In the genomic region with DNA sequence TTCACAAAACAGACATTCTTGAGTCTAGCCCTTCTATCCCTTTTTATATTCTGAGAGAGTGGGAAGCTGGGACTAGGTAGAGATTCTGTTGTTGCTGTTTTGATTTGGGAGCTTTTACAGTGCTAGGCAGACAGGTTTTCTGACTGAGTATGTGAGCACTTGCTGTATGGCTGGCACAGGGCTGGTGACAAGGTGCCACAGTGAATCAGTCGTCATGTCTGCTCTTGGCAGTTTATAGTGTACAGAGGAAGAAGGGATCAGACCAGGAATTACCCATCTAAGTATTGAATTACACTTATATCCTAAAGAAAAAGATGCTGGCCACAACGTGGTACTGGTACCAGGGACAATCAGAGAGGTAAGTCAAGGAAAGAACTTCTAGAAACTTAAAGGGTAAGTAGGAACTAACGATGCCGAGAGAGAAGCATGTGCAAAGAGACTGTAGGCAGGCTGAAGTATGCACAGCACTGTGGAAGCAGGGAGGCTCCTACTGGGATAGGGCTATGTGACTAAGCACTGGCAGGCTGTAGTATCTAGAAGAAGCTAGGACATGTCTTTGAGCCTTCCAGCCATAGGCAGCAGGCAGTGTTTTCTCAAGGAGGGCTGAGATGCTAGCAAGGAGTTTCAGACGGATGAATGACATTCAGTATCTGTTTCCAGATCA, we compare ENCODE assay signal across 19 mouse cellular contexts.
DNase-seq lines count a peak whose midpoint lies in the region; TF ChIP-seq lines count a peak whose summit lies in the region.
"Had no signal": no experiment of that assay in that cellular context is flagged by ENCODE, and none has a peak within 500 bp of the region (broad histone marks: within the 10 kb centered on the region; RNA-seq: fewer than 3 reads in every experiment).

No protein-coding gene starts in this region.

- intact Hi-C loops in gastrocnemius, adult 2 months (cut with DNase I), result no loop called here

- peaks cover 10% of the 10 kb centered on the region; the same call in 1 of the 2 replicates for H3K4me1 ChIP-seq in embryonic fibroblast, embryonic 13.5 days (ENCODE audit: control insufficient read depth, insufficient read depth, low read length)
- H3K4me1 ChIP-seq: forebrain, embryonic 12.5 days had no signal

- TF ChIP-seq CTCF in gastrocnemius, adult 2 months (IDR thresholded peaks at IDR 0.05), result no peak
- no peak for TF ChIP-seq CTCF in layer of hippocampus, adult 2 months (conservative IDR thresholded peaks at IDR 0.05)
- TF ChIP-seq CTCF in embryonic fibroblast, embryonic 13.5 days (IDR thresholded peaks at IDR 0.05; ENCODE audit: borderline replicate concordance, insufficient read depth, low read length), result no peak

- DNase-seq in cerebellum, adult 18-20 months, result peak; percentile 31 to 32
- no peak for DNase-seq in cerebellum, adult 9-10 months
- DNase-seq in gastrocnemius, adult 2 months, result peak; percentile 21
- no peak for DNase-seq in gastrocnemius, postnatal 4 days (ENCODE audit: low spot score in 2 of 2)
- no peak for DNase-seq in layer of hippocampus, adult 2 months (ENCODE audit: low spot score in 2 of 2)
- no peak for DNase-seq in layer of hippocampus, postnatal 14 days (ENCODE audit: low spot score in 2 of 2)
- DNase-seq: adrenal gland, adult 8-10 months; embryo, embryonic 11 days; gastrocnemius, postnatal 36 days; kidney, adult 18-20 months; kidney, postnatal 25 days; lung, embryonic 14.5 days; midbrain, embryonic 14.5 days had no signal

- H3K27ac ChIP-seq in gastrocnemius, adult 2 months, result peak overlapping the region; percentile 88
- H3K27ac ChIP-seq in layer of hippocampus, adult 2 months, result peak overlapping the region; percentile 88
- H3K27ac ChIP-seq in embryonic fibroblast, embryonic 13.5 days (ENCODE audit: insufficient read depth, low read length), result peak overlapping the region; percentile 11; the same call in 1 of the 2 replicates
- H3K27ac ChIP-seq: embryonic facial prominence, embryonic 13.5 days; forebrain, embryonic 12.5 days; kidney, embryonic 15.5 days; liver, embryonic 15.5 days; stomach, embryonic 15.5 days had no signal

- no peak for TF ChIP-seq POLR2A in embryonic fibroblast, embryonic 13.5 days (IDR thresholded peaks at IDR 0.05; ENCODE audit: low read depth, low read length)

- no peak overlapping the region for H3K4me3 ChIP-seq in gastrocnemius, adult 2 months
- H3K4me3 ChIP-seq in layer of hippocampus, adult 2 months, result no peak overlapping the region
- H3K4me3 ChIP-seq in embryonic fibroblast, embryonic 13.5 days (ENCODE audit: insufficient read depth, low read length), result no peak overlapping the region
- H3K4me3 ChIP-seq: embryonic facial prominence, embryonic 13.5 days; forebrain, embryonic 12.5 days; kidney, embryonic 15.5 days; liver, embryonic 15.5 days; stomach, embryonic 15.5 days had no signal

Comparison
In these comparisons a context has a peak if more than half of its experiments do, and no peak if none do; other contexts are left out.
1. DNase-seq: peak in cerebellum, adult 18-20 months (2 of 2) and gastrocnemius, adult 2 months (single experiment); none in cerebellum, adult 9-10 months (single experiment), gastrocnemius, postnatal 4 days (0 of 2), layer of hippocampus, adult 2 months (0 of 2) and layer of hippocampus, postnatal 14 days (0 of 2).
2. H3K27ac ChIP-seq: peak in every context shown above with its lines; median percentile 88 in gastrocnemius, adult 2 months; 88 in layer of hippocampus, adult 2 months; 11 in embryonic fibroblast, embryonic 13.5 days.